Mouse (Mus musculus): Measurements from ENCODE around the gene Morn4. TPM values are rescaled to one million over a fixed set of nuclear protein-coding genes. Genes with fewer than 3 reads are reported as not detected.

Morn4 gene
- polyA plus RNA-seq, 1 experiment from 2014 or later: 137 TPM

Other genes with a start within 250 kb of the Morn4 start
- gene Frat2, start 238.2 kb downstream of the Morn4 start, polyA plus RNA-seq (2015; fragmentation: Nextera tagmentation; extraction: Ambion mirVana): 4.3 and 4.6 TPM in 2 replicates
- gene Rrp12, start 190.2 kb downstream of the Morn4 start, polyA plus RNA-seq (2015; fragmentation: Nextera tagmentation; extraction: Ambion mirVana): 16.6 and 21.2 TPM in 2 replicates
- 619 and 637 TPM in 2 replicates for gene Pgam1, start 174.4 kb downstream of the Morn4 start, polyA plus RNA-seq (2015; fragmentation: Nextera tagmentation; extraction: Ambion mirVana)
- gene Exosc1, start 152.9 kb downstream of the Morn4 start, polyA plus RNA-seq (2015; fragmentation: Nextera tagmentation; extraction: Ambion mirVana): 52.4 and 55.9 TPM in 2 replicates
- gene Zdhhc16, start 152.9 kb downstream of the Morn4 start, polyA plus RNA-seq (2015; fragmentation: Nextera tagmentation; extraction: Ambion mirVana): 91.3 and 91.4 TPM in 2 replicates
- 30.0 and 31.3 TPM in 2 replicates for gene Mms19, start 105.2 kb downstream of the Morn4 start, polyA plus RNA-seq (2015; fragmentation: Nextera tagmentation; extraction: Ambion mirVana)
- 13.4 and 15.2 TPM in 2 replicates for gene Ubtd1, start 104.6 kb downstream of the Morn4 start, polyA plus RNA-seq (2015; fragmentation: Nextera tagmentation; extraction: Ambion mirVana)
- 1.1 and 1.5 TPM in 2 replicates for gene Ankrd2, start 50.4 kb downstream of the Morn4 start, polyA plus RNA-seq (2015; fragmentation: Nextera tagmentation; extraction: Ambion mirVana)
- gene Hoga1, start 40.7 kb downstream of the Morn4 start, polyA plus RNA-seq (2015; fragmentation: Nextera tagmentation; extraction: Ambion mirVana): 2.0 and 2.4 TPM in 2 replicates
- not detected in 2 replicates for gene 4933411K16Rik, start 34.1 kb downstream of the Morn4 start, polyA plus RNA-seq (2015; fragmentation: Nextera tagmentation; extraction: Ambion mirVana)
- 9.6 and 23.9 TPM in 2 replicates for gene Pi4k2a, start 4.1 kb upstream of the Morn4 start, polyA plus RNA-seq (2015; fragmentation: Nextera tagmentation; extraction: Ambion mirVana)
- 12.2 and 12.6 TPM in 2 replicates for gene Avpi1, start 42.7 kb upstream of the Morn4 start, polyA plus RNA-seq (2015; fragmentation: Nextera tagmentation; extraction: Ambion mirVana)
- gene Marveld1, start 61.0 kb upstream of the Morn4 start, polyA plus RNA-seq (2015; fragmentation: Nextera tagmentation; extraction: Ambion mirVana): 1.5 and 2.3 TPM in 2 replicates
- 56.4 and 62.4 TPM in 2 replicates for gene Zfyve27, start 77.6 kb upstream of the Morn4 start, polyA plus RNA-seq (2015; fragmentation: Nextera tagmentation; extraction: Ambion mirVana)
- 2.7 and 3.5 TPM in 2 replicates for gene Sfrp5, start 115.9 kb upstream of the Morn4 start, polyA plus RNA-seq (2015; fragmentation: Nextera tagmentation; extraction: Ambion mirVana)
- 69.5 and 73.9 TPM in 2 replicates for gene Golga7b, start 161.2 kb upstream of the Morn4 start, polyA plus RNA-seq (2015; fragmentation: Nextera tagmentation; extraction: Ambion mirVana)

All from hindbrain, embryonic 16.5 days (tissue).